Mouse (Mus musculus) limb, embryonic 14.5 days (tissue): Measurements from ENCODE around the gene Tcn2. TPM values are rescaled to one million over a fixed set of nuclear protein-coding genes. Genes with fewer than 3 reads are reported as not detected.

Experiments
- ATAC-seq: fragments of 200-750 bp; cut with Nextera tagmentation; 2 replicates; pipeline ENCODE4 v1.8.0; 2017; ENCODE audit warnings: low read depth, moderate number of reproducible peaks, moderate TSS enrichment; ENCODE audit not compliant: low FRiP score
- DNase-seq: peaks from one replicate; pipeline ENCODE4 v3.0.0-alpha.2; 2015; ENCODE audit warnings: low spot score
- H3K27ac ChIP-seq: fragments of 300-500 bp; sonication (generic); replicated peaks from 2 replicates; pipeline ENCODE4 v1.5.1; 2014; ENCODE audit warnings: low read depth, mild to moderate bottlenecking, low read length, moderate library complexity, mixed read lengths
- H3K27me3 ChIP-seq: fragments of 300-500 bp; sonication (generic); 2 replicates; pipeline ENCODE4 v1.6.1; 2014; ENCODE audit warnings: low read length, mixed read lengths; ENCODE audit not compliant: control insufficient read depth, insufficient read depth
- H3K36me3 ChIP-seq: fragments of 300-500 bp; sonication (generic); 2 replicates; pipeline ENCODE4 v1.6.1; 2014; ENCODE audit warnings: mild to moderate bottlenecking, low read length, moderate library complexity, mixed read lengths; ENCODE audit not compliant: control insufficient read depth, insufficient read depth
- H3K4me1 ChIP-seq: fragments of 300-500 bp; sonication (generic); 2 replicates; pipeline ENCODE4 v1.6.1; 2014; ENCODE audit warnings: antibody characterized with exemption, low read length, mixed read lengths; ENCODE audit not compliant: control insufficient read depth, insufficient read depth
- H3K4me2 ChIP-seq: fragments of 300-500 bp; sonication (generic); replicated peaks from 2 replicates; pipeline ENCODE4 v1.6.1; 2014; ENCODE audit warnings: low read depth, mild to moderate bottlenecking, low read length, moderate library complexity; ENCODE audit not compliant: severe bottlenecking
- H3K4me3 ChIP-seq: fragments of 300-500 bp; sonication (generic); replicated peaks from 2 replicates; pipeline ENCODE4 v1.5.1; 2014; ENCODE audit warnings: low read length
- H3K9ac ChIP-seq: fragments of 300-500 bp; sonication (generic); 2 replicates; pipeline ENCODE4 v1.6.1; 2014; ENCODE audit warnings: mild to moderate bottlenecking, low read depth, low read length, moderate library complexity; ENCODE audit not compliant: severe bottlenecking
- H3K9me3 ChIP-seq: fragments of 300-500 bp; sonication (generic); 2 replicates; pipeline ENCODE4 v1.6.1; 2016; ENCODE audit warnings: low read length; ENCODE audit not compliant: control insufficient read depth
- POLR2A ChIP-seq: fragments of 200-500 bp; IDR thresholded peaks from 2 replicates; pipeline ENCODE4 v1.8.0; 2012; ENCODE audit warnings: inconsistent platforms, mild to moderate bottlenecking, moderate library complexity, borderline replicate concordance; ENCODE audit not compliant: insufficient read depth, insufficient read length; ENCODE audit errors: extremely low read depth
- WGBS: fragments of 180-500 bp; shearing (Covaris S2); extraction: QIAGEN DNeasy Blood & Tissue Kit; methylation state at CpG from one replicate; pipeline ENCODE4 v1.1.7; 2014; 5-methylcytosine and 5-hydroxymethylcytosine counted together
- polyA plus RNA-seq, 2 experiments: library from polyadenylated mRNA; depleted of rRNA in 1 of 2; stranded (reverse) in 1 of 2; unstranded in 1 of 2; fragments of >200 nt; fragmentation: Nextera tagmentation in 1 of 2; extraction: Ambion mirVana in 1 of 2; gene quantifications; 2 replicates each; pipeline versions ENCODE4 v1.2.1 to v1.2.3; 2012 to 2014

Tcn2 gene
- polyA plus RNA-seq (2012; rRNA removed): 51.5 and 59.9 TPM in 2 replicates
- 51.7 and 54.3 TPM in 2 replicates for polyA plus RNA-seq (2014; fragmentation: Nextera tagmentation; extraction: Ambion mirVana)

GRCm38 (mm10) chr11:3931511-3932211 is at the start of gene Tcn2:
TSS of gene Tcn2 (minus strand) at chr11:3932159.
- Histone ChIP-seq H3K27me3 (no peaks in the 10 kb centered on the region), H3K36me3 (0 out of 2 replicates have a peak, but pooled peaks cover 3% of the 10 kb centered on the region), H3K4me1 (peaks cover 7% of the 10 kb centered on the region), H3K27ac (no peak within 1 kb of the TSS), H3K9ac (peak within 1 kb of the TSS; percentile 59), H3K4me3 (peak within 1 kb of the TSS; percentile 50), H3K4me2 (peak within 1 kb of the TSS; percentile 76), H3K9me3 (no peaks in the 10 kb centered on the region)
- peak; percentile 82 for ATAC-seq
- no peak for TF ChIP-seq POLR2A
- peak; percentile 83 for DNase-seq
- under 1% methylated on average over 19 of the region's 26 CpGs for WGBS

- H3K9me3 ChIP-seq: no peaks in the 10 kb centered on the region
- peak; percentile 18 for DNase-seq
- H3K4me3 ChIP-seq: no peak overlapping the region
- 0 out of 2 replicates have a peak, but pooled peaks cover 8% of the 10 kb centered on the region for H3K4me1 ChIP-seq
- no peak overlapping the region for H3K27ac ChIP-seq
- ATAC-seq: no peak
- WGBS: 56% methylated on average over 6 of the region's 6 CpGs
- peaks cover 41% of the 10 kb centered on the region for H3K36me3 ChIP-seq
- no peak overlapping the region for H3K9ac ChIP-seq
- no peak overlapping the region for H3K4me2 ChIP-seq
- no peak for TF ChIP-seq POLR2A
- H3K27me3 ChIP-seq: no peaks in the 10 kb centered on the region
These were observed 49.6 kb upstream of the Tcn2 start for GRCm38 (mm10) chr11:3981536-3981935.

GRCm38 (mm10) chr11:3978421-3978820 is 46.5 kb upstream of the Tcn2 start:
- 84% methylated on average over 5 of the region's 5 CpGs for WGBS
- no peak for TF ChIP-seq POLR2A
- H3K4me2 ChIP-seq: no peak overlapping the region
- H3K9ac ChIP-seq: no peak overlapping the region
- no peaks in the 10 kb centered on the region for H3K27me3 ChIP-seq
- peaks cover 72% of the 10 kb centered on the region for H3K36me3 ChIP-seq
- ATAC-seq (no peak), DNase-seq (no peak)
- no peak overlapping the region for H3K4me3 ChIP-seq
- no peak overlapping the region for H3K27ac ChIP-seq
- no peaks in the 10 kb centered on the region for H3K9me3 ChIP-seq
- 0 out of 2 replicates have a peak, but pooled peaks cover 3% of the 10 kb centered on the region for H3K4me1 ChIP-seq

GRCm38 (mm10) chr11:3976678-3977077 is 44.7 kb upstream of the Tcn2 start, which contains the start of gene 4930556J24Rik:
TSS of gene 4930556J24Rik (minus strand) at chr11:3976778.
- no peaks in the 10 kb centered on the region for H3K9me3 ChIP-seq
- no peak within 1 kb of the TSS for H3K4me2 ChIP-seq
- TF ChIP-seq POLR2A: no peak
- peaks cover 88% of the 10 kb centered on the region for H3K36me3 ChIP-seq
- WGBS: 95% methylated on average over 6 of the region's 6 CpGs
- H3K4me1 ChIP-seq: no peaks in the 10 kb centered on the region
- no peak for DNase-seq
- no peaks in the 10 kb centered on the region for H3K27me3 ChIP-seq
- ATAC-seq: no peak
- no peak within 1 kb of the TSS for H3K4me3 ChIP-seq
- no peak within 1 kb of the TSS for H3K9ac ChIP-seq
- no peak within 1 kb of the TSS for H3K27ac ChIP-seq

GRCm38 (mm10) chr11:3974311-3974710 is 42.4 kb upstream of the Tcn2 start:
- H3K4me1 ChIP-seq: no peaks in the 10 kb centered on the region

More at GRCm38 (mm10) chr11:3974311-3974710, 42.4 kb upstream of the Tcn2 start:
- DNase-seq (no peak), ATAC-seq (no peak)
- Histone ChIP-seq H3K9me3 (no peaks in the 10 kb centered on the region), H3K36me3 (peaks cover 99% of the 10 kb centered on the region), H3K27me3 (no peaks in the 10 kb centered on the region), H3K4me2 (no peak overlapping the region), H3K9ac (no peak overlapping the region), H3K27ac (no peak overlapping the region), H3K4me3 (no peak overlapping the region)
- 73% methylated on average over 3 of the region's 3 CpGs for WGBS
- TF ChIP-seq POLR2A: no peak
